Mouse (Mus musculus) layer of hippocampus, postnatal 10 days (tissue): ENCODE results near the gene Cdk2. TPM values are rescaled to one million over a fixed set of nuclear protein-coding genes. Genes with fewer than 3 reads are reported as not detected.

Experiments used
- DNase-seq, 2 experiments: peaks; one replicate each; pipeline ENCODE4 v3.0.0; 2021; ENCODE audit warnings: low spot score in 2 of 2
- total RNA-seq, 2 experiments: library from RNA; stranded (reverse); gene quantifications; 2 replicates each; pipeline ENCODE4 v1.2.3; 2021

Cdk2 gene
- total RNA-seq, 2 experiments from 2014 or later = 7.9 to 9.6 TPM

DNA sequence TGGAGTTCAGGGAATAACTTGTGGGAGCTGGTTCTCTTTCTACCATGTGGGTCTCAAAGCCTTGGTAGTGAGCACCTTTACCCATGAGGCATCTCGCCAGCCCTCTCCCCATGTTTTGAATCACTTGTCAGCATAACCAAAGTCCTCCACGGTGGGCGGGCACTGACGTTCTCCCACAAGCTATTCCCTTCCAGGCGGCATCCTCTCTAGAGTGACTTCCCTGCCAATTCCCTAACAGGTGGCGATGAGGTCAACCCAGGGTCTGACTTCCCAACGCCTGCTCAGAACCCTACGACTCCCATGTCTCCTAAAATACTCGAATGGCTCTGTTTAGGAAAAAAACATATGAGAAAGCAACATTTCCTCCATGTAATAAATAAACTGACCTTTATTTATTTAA lies 47.0 kb downstream of the Cdk2 start:
- DNase-seq = no peak

DNA sequence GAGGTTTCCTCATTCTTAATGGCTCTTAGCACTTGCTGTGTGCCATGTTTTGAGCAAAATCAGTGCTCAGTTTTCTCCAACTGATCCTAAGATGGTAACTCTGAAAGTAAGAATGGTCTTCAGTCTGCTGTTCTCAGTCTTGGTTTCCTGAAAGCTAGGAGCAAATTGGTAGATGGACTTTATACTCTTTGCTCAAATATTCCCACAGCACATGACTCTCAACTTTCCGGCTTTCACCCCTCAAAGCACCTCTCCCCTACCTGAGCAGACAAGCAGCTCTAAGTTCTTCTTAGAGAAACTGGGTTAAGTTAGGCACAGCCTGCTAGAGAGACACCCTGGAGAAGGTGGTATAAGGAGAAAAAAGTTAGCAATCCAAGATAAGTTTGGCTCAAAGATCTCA lies 48.1 kb downstream of the Cdk2 start:
- no peak for DNase-seq

- DNase-seq = no peak
Observed at GRCm38 (mm10) chr10:128655254-128655653, 49.6 kb downstream of the Cdk2 start.

- DNase-seq = no peak
Observed at GRCm38 (mm10) chr10:128653866-128654265, 51.0 kb downstream of the Cdk2 start.

Other genes with a start within 250 kb of the Cdk2 start
- gene Smarcc2, start 245.8 kb downstream of the Cdk2 start, total RNA-seq = 100 to 1,000 TPM; 205 to 222 TPM
- 100 to 1,000 TPM; 608 to 632 TPM for gene Myl6, start 210.9 kb downstream of the Cdk2 start, total RNA-seq
- gene Myl6b, start 206.3 kb downstream of the Cdk2 start, total RNA-seq = 10 to 100 TPM; 25.5 to 29.3 TPM
- gene Esyt1, start 179.2 kb downstream of the Cdk2 start, total RNA-seq = 10 to 100 TPM; 10.1 to 11.9 TPM
- 10 to 100 TPM; 12.2 to 14.0 TPM for gene Zc3h10, start 157.3 kb downstream of the Cdk2 start, total RNA-seq
- 1,000 to 10,000 TPM; 2,468 to 2,532 TPM for gene Rpl41, start 155.7 kb downstream of the Cdk2 start, total RNA-seq
- 10 to 100 TPM; 83.2 to 87.6 TPM for gene Pa2g4, start 139.0 kb downstream of the Cdk2 start, total RNA-seq
- under 1 TPM; 0.71 to 0.76 TPM for gene Erbb3, start 115.4 kb downstream of the Cdk2 start, total RNA-seq
- 100 to 1,000 TPM; 508 to 545 TPM for gene Rps26, start 78.3 kb downstream of the Cdk2 start, total RNA-seq
- 10 to 100 TPM; 17.2 to 17.7 TPM for gene Ikzf4, start 59.0 kb downstream of the Cdk2 start, total RNA-seq
- 10 to 100 TPM in 1 of 2 experiments, 1 to 10 TPM in 1; 9.5 to 11.9 TPM for gene Suox, start 31.0 kb downstream of the Cdk2 start, total RNA-seq
- gene Rab5b, start 8.8 kb downstream of the Cdk2 start, total RNA-seq = 100 to 1,000 TPM; 118 to 125 TPM
- 1 to 10 TPM in 1 of 2 experiments, under 1 TPM in 1; 0.91 to 1.1 TPM for gene Pmel, start 836 bp downstream of the Cdk2 start, total RNA-seq
- gene Dgka, start 39.8 kb upstream of the Cdk2 start, total RNA-seq = 1 to 10 TPM; 8.0 to 8.2 TPM
- gene Pym1, start 42.9 kb upstream of the Cdk2 start, total RNA-seq = 10 to 100 TPM; 34.9 to 35.1 TPM
- under 1 TPM; 0.53 to 0.89 TPM for gene Mmp19, start 85.9 kb upstream of the Cdk2 start, total RNA-seq
- 10 to 100 TPM; 59.9 to 65.7 TPM for gene Dnajc14, start 99.0 kb upstream of the Cdk2 start, total RNA-seq
- gene Tmem198b, start 99.3 kb upstream of the Cdk2 start, total RNA-seq = 10 to 100 TPM; 13.9 to 17.6 TPM
- gene Sarnp, start 112.3 kb upstream of the Cdk2 start, total RNA-seq = 10 to 100 TPM; 40.9 to 48.2 TPM
- gene Ormdl2, start 116.6 kb upstream of the Cdk2 start, total RNA-seq = 1 to 10 TPM; 3.7 to 6.0 TPM
- 10 to 100 TPM; 23.1 to 24.0 TPM for gene Gdf11, start 186.7 kb upstream of the Cdk2 start, total RNA-seq
- gene Cd63, start 196.0 kb upstream of the Cdk2 start, total RNA-seq = 100 to 1,000 TPM in 1 of 2 experiments, 10 to 100 TPM in 1; 81.7 to 110 TPM
- 1 to 10 TPM; 5.6 to 6.7 TPM for gene Rdh5, start 217.9 kb upstream of the Cdk2 start, total RNA-seq
- gene Bloc1s1, start 219.0 kb upstream of the Cdk2 start, total RNA-seq = 100 to 1,000 TPM; 109 to 123 TPM
- 10 to 100 TPM; 22.2 to 27.4 TPM for gene Itga7, start 228.8 kb upstream of the Cdk2 start, total RNA-seq